Mouse (Mus musculus) liver, postnatal 0 days (tissue): ENCODE results near the gene Nthl1.

Experiments
- CTCF ChIP-seq: sonication (generic); IDR thresholded peaks from 2 replicates; pipeline ENCODE4 v1.5.1; 2016; ENCODE audit warnings: antibody characterized with exemption, low read depth
- EP300 ChIP-seq: IDR thresholded peaks from 2 replicates; pipeline ENCODE4 v1.6.1; 2016; ENCODE audit warnings: antibody characterized with exemption, low read depth, mild to moderate bottlenecking

- TF ChIP-seq EP300 (no peak), CTCF (peak; percentile 85)
Measured at GRCm38 (mm10) chr17:24667416-24667815, 34.9 kb downstream of the Nthl1 start.
